Mouse (Mus musculus): ENCODE results near the gene Ebi3. TPM values are rescaled to one million over a fixed set of nuclear protein-coding genes. Genes with fewer than 3 reads are reported as not detected.

Ebi3 gene
- total RNA-seq, 2 experiments from 2014 or later: 1.2 to 1.4 TPM

- DNase-seq (ENCODE audit: extremely low spot score in 1 of 2, low spot score in 2 of 2): no peak
- intact Hi-C loops (cut with DNase I): no loop called here
- Histone ChIP-seq H3K27ac (no peak overlapping the region), H3K4me3 (no peak overlapping the region)
- no peak for TF ChIP-seq CTCF (IDR thresholded peaks at IDR 0.05)
These were observed 3.8 kb upstream of the Ebi3 start for GRCm38 (mm10) chr17:55948647-55949046.

DNA sequence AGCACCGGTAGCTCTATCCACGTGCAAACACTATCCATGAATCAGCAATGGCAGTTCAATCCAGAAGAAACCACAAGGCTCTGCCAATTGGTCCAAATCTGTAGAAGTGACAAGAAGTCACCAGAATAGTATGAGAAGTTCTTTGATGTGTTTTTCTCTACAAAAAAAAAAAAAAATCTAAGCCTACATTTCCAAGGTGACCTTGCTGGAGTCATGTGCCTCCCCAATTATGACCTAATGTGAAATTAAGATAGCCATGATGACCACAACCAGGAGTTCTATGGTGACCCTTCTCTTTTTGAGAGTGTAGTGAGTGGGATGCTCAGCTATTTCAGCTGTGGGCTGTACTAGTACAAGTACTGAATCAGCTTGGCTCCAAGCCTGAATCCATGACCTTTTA lies 3.0 kb upstream of the Ebi3 start, which contains the start of gene Zfp119b:
Zfp119b (minus strand) TSS at position 101 of the 400 bp plus-strand sequence.
- no peak for TF ChIP-seq CTCF (IDR thresholded peaks at IDR 0.05)
- Histone ChIP-seq H3K27ac (no peak within 1 kb of the TSS), H3K4me3 (no peak within 1 kb of the TSS)
- intact Hi-C loops (cut with DNase I): no loop called here
- DNase-seq (ENCODE audit: extremely low spot score in 1 of 2, low spot score in 2 of 2): peak in 1 of 2 experiments; percentile 3

- no peak overlapping the region for H3K27ac ChIP-seq
- peak in 1 of 2 experiments; percentile 6 for DNase-seq (ENCODE audit: extremely low spot score in 1 of 2, low spot score in 2 of 2)
- H3K4me3 ChIP-seq: no peak overlapping the region
- TF ChIP-seq CTCF (IDR thresholded peaks at IDR 0.05): no peak
- intact Hi-C loops (cut with DNase I): loop anchor here (10.0 kb wide), 1 partner anchor 1596 kb away; no protein-coding TSS in a partner anchor
These were observed 1.8 kb upstream of the Ebi3 start for GRCm38 (mm10) chr17:55950601-55951000.

GRCm38 (mm10) chr17:55952041-55952440 lies 399 bp upstream of the Ebi3 start:
- no peak for TF ChIP-seq CTCF (IDR thresholded peaks at IDR 0.05)
- Histone ChIP-seq H3K4me3 (no peak overlapping the region), H3K27ac (no peak overlapping the region)
- intact Hi-C loops (cut with DNase I): loop anchor here (10.0 kb wide), 1 partner anchor 1597 kb away; no protein-coding TSS in a partner anchor
- DNase-seq (ENCODE audit: extremely low spot score in 1 of 2, low spot score in 2 of 2): no peak

- Histone ChIP-seq H3K4me3 (no peak overlapping the region), H3K27ac (no peak overlapping the region)
- peak in 1 of 2 experiments; percentile 4 for DNase-seq (ENCODE audit: extremely low spot score in 1 of 2, low spot score in 2 of 2)
- TF ChIP-seq CTCF (IDR thresholded peaks at IDR 0.05): no peak
- intact Hi-C loops (cut with DNase I): loop anchor here (10.0 kb wide), 1 partner anchor 1599 kb away; no protein-coding TSS in a partner anchor
These were observed 1.3 kb downstream of the Ebi3 start for GRCm38 (mm10) chr17:55953751-55954150.

DNA sequence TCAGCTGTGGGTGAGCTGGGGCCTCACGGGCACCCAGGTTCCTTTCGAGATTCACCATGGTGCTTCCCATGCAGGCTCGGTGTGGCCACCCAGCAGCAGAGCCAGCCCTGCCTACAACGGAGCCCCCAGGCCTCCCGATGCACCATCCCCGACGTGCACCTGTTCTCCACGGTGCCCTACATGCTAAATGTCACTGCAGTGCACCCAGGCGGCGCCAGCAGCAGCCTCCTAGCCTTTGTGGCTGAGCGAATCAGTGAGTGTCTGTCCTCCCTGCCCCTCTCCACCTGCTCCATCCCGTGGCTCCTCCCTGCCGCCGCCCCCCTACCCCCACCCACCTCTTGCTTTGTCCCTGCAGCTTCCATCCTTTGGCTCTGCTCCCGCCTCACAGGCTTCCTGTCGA lies 1.8 kb downstream of the Ebi3 start:
- Histone ChIP-seq H3K4me3 (no peak overlapping the region), H3K27ac (no peak overlapping the region)
- intact Hi-C loops (cut with DNase I): loop anchor here (10.0 kb wide), 1 partner anchor 1599 kb away; no protein-coding TSS in a partner anchor
- peak; percentile 9 to 10 for DNase-seq (ENCODE audit: extremely low spot score in 1 of 2, low spot score in 2 of 2)
- no peak for TF ChIP-seq CTCF (IDR thresholded peaks at IDR 0.05)

DNA sequence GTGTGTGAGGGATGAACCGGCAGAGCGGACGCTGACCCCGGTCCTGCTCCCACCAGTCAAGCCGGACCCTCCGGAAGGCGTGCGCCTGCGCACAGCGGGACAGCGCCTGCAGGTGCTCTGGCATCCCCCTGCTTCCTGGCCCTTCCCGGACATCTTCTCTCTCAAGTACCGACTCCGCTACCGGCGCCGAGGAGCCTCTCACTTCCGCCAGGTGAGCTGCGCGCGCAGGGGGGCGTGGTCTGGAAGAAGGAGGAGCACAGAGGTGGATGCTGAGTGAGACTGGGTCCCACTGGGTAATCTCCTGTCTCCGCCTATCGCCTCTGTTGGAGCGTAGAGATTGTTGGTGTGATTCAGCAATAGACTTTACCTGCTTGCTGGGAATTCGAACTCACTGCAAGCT lies 3.7 kb downstream of the Ebi3 start:
- Histone ChIP-seq H3K4me3 (peak overlapping the region; percentile 60), H3K27ac (0 out of 2 replicates have a peak overlapping the region, but pooled peaks have one; percentile 22)
- intact Hi-C loops (cut with DNase I): loop anchor here (2.0 to 10.0 kb wide), 4 partner anchors 64 to 1601 kb away; partner anchors contain the start of genes Ubxn6 and Zfp959
- no peak for TF ChIP-seq CTCF (IDR thresholded peaks at IDR 0.05)
- DNase-seq (ENCODE audit: extremely low spot score in 1 of 2, low spot score in 2 of 2): peak; percentile 83 to 85

DNA sequence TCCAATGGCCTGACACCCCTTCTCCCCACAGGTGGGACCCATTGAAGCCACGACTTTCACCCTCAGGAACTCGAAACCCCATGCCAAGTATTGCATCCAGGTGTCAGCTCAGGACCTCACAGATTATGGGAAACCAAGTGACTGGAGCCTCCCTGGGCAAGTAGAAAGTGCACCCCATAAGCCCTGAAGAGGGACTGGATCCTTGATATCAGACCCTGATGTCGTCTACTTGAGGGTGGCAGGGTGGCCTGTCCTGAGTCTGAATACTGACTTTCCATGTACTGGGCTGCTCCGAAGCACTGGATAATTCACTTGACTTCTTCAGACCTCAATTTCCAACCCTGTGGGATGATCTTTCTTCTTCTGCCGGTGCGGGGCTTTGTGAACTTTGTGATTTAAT lies 4.2 kb downstream of the Ebi3 start:
- intact Hi-C loops (cut with DNase I): loop anchor here (2.0 to 10.0 kb wide), 4 partner anchors 64 to 1602 kb away; partner anchors contain the start of genes Ubxn6 and Zfp959
- no peak for TF ChIP-seq CTCF (IDR thresholded peaks at IDR 0.05)
- no peak for DNase-seq (ENCODE audit: extremely low spot score in 1 of 2, low spot score in 2 of 2)
- H3K4me3 ChIP-seq: peak overlapping the region; percentile 60
- H3K27ac ChIP-seq: no peak overlapping the region

DNA sequence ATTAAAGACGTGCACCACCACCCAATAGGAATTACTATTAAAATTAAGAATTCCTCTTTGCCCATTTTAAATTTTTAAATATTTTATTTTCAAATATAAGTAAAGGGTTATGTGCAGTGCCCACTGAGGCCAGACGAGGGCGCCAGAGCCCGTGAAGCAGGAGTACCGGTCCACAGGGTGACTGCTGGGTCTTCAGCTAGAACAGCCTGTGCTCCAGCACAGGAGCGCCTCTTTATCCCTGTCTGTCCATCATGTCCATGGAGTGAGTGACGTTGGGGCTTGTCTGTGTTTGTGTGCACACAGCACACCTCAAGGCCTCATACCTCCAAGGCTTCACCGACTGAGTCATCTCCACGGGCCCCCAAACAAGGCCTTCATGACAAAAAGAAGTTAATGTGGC lies 4.7 kb downstream of the Ebi3 start:
- no peak overlapping the region for H3K27ac ChIP-seq
- TF ChIP-seq CTCF (IDR thresholded peaks at IDR 0.05): peak; percentile 96
- intact Hi-C loops (cut with DNase I): loop anchor here (2.0 to 10.0 kb wide), 4 partner anchors 65 to 1602 kb away; partner anchors contain the start of genes Ubxn6 and Zfp959
- H3K4me3 ChIP-seq: no peak overlapping the region
- DNase-seq (ENCODE audit: extremely low spot score in 1 of 2, low spot score in 2 of 2): peak; percentile 63 to 67

- DNase-seq (ENCODE audit: extremely low spot score in 1 of 2, low spot score in 2 of 2): peak; percentile 9 to 11
- intact Hi-C loops (cut with DNase I): loop anchor here (2.0 to 10.0 kb wide), 4 partner anchors 66 to 1603 kb away; partner anchors contain the start of genes Ubxn6 and Zfp959
These were observed 5.5 kb downstream of the Ebi3 start for GRCm38 (mm10) chr17:55957726-55958583.

DNA sequence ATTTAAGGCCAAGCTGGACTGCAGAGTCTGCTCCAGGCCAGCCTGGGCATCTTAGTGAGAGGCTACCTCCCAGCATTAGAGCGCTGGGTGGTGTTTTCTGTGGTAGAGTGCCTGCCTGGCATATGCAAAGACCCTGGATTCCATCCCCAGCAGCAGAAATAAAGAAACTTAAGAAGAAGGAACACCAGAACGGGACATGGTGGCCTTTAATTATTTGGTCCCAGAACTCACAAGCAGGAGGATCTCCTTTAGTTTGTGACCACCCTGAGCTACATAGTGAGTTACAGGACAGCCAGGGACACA lies 6.1 kb downstream of the Ebi3 start:
- Histone ChIP-seq H3K4me3 (peak overlapping the region; percentile 53), H3K27ac (peak overlapping the region; percentile 96)
- no peak for TF ChIP-seq CTCF (IDR thresholded peaks at IDR 0.05)
- intact Hi-C loops (cut with DNase I): loop anchor here (5.0 to 10.0 kb wide), 3 partner anchors 66 to 1604 kb away; partner anchors contain the start of gene Zfp959
- peak; percentile 16 to 17 for DNase-seq (ENCODE audit: extremely low spot score in 1 of 2, low spot score in 2 of 2)

More at GRCm38 (mm10) chr17:55957726-55958583, 5.5 kb downstream of the Ebi3 start:
- TF ChIP-seq CTCF (IDR thresholded peaks at IDR 0.05): no peak
- Histone ChIP-seq H3K4me3 (peak overlapping the region; percentile 53), H3K27ac (peak overlapping the region; percentile 96)
